Mouse (Mus musculus) WW6 (cell line): ENCODE results near the gene Gadd45b.

Experiments
- DNase-seq: peaks from one replicate; pipeline ENCODE4 v3.0.0-alpha.2; 2013; ENCODE audit warnings: low read depth, low spot score

Gadd45b gene

DNA sequence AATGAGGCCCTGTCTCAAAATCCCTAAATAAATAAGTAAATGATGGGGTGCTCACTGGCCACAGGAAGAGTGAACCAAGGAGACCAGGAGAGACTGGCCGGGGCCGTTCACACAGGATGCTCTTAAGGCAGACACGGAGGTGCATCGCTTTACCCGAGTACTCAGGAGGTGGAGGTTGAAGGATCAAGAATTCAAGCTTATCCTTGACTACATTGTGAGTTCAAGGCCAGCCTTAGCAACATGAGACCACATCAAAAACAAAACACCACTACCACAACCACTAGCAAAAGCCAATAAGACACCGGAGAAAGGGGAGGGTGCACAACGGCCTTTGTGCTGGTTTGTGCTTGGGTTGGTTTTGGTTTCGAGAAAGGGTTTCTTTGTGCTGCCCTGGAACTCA is 26.5 kb downstream of the Gadd45b start:
- DNase-seq = no peak

DNA sequence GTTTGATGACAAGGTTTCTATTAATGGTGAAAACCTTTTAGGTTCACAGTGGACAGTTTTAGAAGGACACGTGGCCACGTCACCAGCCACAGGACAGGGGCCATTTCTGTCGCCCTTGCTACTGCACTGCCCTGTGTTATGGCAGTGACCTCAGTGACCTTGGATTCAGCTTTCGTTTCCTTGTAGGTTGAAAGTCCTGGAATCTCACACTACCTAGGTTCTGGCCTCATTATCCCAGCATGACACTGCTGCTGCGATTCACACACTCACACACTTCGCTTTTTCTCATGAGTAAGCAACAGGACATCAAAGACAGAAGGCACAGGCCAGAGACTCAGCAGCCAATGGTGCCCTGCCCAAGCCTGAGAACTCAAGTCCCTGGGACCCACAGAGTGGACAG is 27.0 kb downstream of the Gadd45b start:
- DNase-seq = no peak

DNA sequence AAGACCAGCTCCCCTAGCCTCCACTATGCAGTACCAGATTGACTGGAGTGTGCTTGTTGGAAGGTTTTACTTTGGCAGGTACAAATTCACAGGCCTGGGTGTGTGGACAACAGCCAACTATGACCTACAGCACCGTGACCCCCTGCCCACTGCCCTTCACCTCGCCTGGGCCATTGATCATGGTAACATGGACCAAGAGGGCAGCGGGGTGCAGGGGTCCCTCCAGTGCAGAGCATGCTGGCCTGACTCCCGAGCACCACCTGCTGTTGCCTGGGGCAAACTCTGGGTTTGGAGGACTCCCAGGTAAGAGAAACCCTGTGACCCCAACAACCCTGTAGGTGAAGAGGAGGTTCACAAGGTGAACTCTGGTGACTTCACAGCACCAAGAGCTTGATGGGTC is 27.9 kb downstream of the Gadd45b start:
- no peak for DNase-seq

DNA sequence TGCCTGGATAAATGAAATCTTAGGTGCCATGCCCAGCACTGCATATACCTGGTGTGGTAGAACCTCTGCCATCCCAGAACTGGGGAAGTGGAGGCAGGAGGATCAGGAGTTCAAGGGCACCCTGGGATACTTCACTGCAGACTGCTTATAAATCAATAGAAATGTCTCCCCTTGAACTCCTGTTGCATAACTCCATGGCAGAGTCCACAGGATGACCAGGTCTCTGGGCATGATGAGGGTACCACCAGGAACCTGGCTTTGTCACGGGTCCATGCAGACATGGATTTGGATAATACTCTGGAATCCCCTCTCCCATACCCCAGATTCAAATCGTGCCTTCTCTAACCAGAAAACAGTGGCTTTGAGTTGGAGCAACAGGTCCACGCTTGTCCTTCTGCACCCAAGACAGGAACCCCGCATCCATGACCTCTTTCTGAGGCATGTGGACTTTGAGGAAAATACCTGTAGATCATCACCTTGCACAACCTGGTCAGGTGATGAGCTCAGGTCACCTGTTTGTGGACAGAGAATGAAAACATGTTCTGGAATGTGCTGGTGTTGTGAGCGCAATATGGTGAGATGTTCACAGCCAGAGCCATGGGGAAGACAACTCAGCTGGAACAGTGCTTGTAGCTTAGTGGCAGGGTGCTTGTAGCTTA is 29.2 kb downstream of the Gadd45b start:
- no peak for DNase-seq

DNA sequence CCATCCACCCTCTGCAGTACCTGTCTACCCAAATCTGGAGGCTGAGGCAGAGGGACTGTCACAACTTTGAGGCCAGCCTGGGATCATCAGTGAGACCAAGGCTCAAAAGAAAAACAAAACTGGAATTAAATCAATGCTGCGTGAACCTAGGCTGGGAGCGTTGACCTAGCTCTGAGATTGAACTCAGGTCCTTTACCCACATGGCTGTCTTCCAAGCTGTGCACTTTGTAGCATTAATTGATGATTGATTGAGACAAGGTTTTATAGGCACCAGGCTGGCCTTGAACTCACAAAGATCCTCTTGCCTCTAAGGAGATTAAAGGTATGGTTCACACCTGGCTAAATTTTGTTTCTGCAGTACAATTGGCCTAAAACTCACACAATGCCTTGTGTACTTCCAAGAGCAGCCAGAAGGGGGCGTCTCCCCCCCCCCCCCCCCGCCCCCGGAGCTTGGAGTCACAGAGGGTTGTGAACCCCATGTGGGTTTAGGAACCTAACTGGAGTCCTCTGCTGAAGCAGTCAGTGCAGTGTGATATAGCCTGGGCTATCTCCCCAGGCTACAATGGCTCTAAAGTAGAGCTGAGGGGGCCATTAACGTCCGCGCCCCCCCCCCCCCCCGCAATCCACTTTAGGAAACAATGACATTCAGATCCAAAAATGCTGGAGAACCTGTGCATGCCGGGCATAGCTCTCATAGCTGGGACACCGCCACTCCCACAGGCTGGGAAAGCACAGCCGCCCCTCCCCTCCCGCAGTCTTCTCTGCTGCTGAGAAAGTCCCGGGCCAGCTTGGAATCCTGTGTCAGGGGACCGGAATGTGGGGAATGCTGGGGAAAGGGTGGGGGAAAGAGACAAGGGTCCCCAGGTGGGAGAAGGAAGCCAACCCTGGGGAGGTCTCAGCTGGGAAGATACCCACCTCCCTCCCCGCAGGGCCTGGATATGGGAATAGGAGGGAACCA is 31.0 kb downstream of the Gadd45b start:
- DNase-seq = peak; percentile 72

GRCm38 (mm10) chr10:80962051-80962472 is 32.2 kb downstream of the Gadd45b start:
- DNase-seq = no peak

GRCm38 (mm10) chr10:80962585-80962984 is 32.7 kb downstream of the Gadd45b start:
- DNase-seq = no peak

DNA sequence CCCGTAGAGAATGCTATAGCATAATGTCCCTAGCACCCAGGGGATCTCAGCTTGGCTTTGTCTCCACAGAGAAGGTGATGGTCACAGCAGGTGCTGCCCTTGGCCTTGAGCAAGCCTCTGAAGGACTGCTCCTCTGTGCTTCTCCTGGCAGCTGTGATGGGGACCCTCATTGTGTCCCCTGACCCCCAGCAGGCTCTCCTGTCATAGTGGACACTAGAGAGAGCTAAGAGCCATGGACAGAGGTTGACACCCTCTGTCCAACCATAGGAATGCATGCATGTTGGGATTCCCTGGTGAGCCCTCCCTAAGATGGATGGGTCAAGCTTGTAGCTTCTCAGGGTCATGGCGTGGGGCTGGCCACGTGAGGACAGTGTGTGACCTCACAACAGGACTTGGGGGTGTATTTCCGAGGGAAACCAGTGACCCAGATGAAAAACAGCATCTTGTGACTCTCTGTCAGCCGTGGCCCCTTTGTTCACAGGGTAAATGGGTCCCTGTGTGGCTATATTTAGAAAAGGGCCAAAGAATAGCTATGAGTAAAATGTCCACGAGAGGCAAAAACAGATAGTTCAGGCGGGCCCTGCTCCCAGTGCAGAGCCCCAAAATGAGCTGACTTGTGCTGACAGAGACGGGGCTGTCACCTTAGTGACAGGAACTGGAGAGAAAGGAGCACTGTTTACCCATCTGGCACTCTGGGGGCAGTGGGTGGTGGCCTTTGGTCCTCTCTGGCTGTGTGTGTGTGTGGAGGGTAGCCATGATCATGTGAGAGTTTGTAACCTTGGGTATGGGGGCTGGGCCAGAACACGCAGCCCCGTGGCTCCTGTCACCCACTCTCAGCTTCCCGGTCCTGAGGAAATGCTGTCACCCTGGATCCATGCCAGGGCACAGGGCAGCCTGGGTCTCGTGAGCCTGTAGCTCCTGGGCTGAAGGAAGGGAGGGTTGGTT is 33.4 kb downstream of the Gadd45b start:
- no peak for DNase-seq

GRCm38 (mm10) chr10:80966296-80966695 is 36.4 kb downstream of the Gadd45b start:
- no peak for DNase-seq

DNA sequence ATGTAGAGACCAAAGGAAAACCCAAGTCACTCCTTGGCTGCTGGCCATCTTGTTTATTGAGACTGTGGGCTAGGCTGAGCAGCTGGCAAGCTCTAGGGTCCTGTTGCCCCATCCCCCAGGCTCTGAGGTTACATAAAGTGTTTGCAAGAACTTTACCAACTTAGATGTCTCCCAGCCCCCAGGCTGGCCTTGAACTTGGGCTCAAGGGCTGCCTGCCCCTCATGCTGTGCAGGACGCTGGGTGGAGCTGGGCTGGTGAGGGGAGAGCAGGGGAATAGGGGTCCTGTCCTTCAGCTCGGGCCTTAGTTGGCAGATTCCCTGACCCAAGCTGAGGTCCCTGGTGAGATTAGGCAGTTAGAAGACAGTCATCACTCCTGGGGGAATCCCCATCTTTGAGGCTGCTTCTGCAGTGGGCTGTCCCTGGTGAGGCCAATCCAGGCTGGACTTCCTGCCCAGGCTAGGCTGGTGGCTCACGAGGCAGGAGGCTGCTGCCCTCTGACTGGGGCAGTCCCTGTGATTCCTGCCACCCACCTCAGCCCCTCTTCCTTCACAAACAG is 37.3 kb downstream of the Gadd45b start:
- DNase-seq = no peak

DNA sequence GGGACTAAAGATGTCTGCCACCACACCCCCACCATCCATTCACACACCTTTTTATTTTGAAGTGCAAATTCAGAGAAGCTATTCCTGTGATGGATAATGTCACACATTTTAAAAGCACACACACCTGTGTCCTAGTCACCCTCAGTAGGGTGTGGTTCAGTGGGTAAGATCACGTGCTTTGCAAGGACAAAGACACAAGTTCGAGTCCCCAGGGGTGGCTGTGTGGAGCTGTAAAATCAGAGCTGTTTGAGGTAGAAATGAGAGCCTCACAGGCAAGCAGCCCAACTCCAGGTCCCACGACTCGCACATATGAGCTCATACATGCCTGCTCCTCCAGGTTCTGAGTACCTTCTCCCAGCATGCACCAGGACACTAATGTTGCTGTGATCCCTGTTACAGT is 38.2 kb downstream of the Gadd45b start:
- no peak for DNase-seq

GRCm38 (mm10) chr10:80969298-80969697 is 39.4 kb downstream of the Gadd45b start:
- DNase-seq = no peak

GRCm38 (mm10) chr10:80970159-80970558 is 40.3 kb downstream of the Gadd45b start:
- no peak for DNase-seq

DNA sequence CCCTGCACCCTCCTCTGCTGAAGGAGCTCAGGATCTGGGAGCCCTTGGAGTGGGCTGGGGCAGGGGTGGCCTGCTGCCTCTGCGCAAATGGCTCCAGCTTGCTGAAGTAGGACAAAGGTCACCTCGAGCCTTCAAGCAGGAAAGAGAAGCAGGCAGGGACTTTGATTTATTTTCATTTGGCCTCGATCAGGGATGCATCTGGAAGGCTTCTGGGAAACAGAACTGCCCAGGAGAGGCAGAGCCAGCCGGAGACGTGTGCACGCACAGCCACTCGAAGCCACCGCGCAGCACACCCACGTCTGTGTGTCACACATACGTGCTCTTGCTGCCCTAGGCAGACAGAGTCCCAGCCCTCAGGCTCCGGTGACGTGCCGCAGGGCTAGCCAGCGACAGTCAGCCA is 41.7 kb downstream of the Gadd45b start:
- no peak for DNase-seq

DNA sequence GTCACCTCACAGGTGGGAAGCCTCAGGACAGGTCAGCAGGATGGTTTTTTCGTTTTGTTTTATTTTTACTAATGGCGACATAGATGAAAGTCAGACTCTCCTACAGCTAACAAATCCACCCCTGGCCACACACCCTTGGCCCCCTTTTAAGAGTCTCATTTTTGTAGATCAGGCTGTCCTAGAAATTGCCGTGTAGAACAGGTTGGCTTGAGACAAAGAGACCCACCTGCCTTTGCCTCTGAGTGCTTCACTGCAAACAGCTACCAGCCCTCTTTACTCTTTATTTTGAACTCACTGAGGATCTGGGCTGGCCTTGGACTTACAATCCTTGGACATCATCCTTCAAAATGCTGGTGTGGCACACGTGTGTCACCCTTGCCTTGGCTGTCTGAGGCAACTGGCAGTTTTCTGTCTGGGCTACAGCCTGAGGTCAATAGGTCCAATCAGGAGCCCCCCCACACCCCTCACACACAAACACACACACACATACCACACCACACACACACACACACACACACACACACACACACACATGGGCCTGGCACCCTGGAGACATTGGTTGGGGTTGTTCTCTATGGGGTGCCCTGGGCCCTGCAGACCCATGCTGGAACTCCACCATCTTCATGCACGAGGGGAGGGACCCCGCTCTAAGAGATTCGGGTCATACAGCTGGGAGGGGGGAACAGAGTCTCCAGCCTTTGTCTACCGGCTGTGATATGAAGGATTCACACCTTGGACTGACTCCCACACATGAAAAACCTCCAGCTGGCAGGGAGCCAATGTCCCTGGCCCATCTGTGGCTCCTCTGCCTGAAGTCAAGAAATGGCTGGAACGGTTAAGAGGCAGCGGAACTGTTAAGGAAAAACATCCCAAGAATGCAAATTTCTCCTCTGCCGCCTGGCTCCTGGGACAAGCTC is 42.5 kb downstream of the Gadd45b start:
- DNase-seq = no peak

DNA sequence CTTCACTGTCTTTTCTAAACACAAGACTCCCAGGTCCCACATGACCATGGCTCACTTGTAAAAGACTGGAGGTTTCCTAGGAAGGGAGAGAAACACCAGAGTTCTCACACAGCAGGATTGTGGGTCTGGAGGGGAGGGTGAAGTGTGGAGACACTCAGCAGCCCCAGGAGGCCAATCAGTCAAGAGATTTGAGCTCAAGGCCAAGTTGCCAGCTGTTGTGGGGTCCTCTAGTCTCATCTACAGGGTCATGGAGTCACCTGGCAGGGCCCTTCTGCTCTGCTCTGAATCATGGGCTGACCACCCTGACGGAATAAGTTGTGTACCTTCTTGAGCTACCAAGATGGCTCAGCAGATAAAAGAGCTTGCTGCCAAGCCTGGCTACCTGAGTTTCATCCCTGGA is 43.8 kb downstream of the Gadd45b start:
- DNase-seq = no peak

DNA sequence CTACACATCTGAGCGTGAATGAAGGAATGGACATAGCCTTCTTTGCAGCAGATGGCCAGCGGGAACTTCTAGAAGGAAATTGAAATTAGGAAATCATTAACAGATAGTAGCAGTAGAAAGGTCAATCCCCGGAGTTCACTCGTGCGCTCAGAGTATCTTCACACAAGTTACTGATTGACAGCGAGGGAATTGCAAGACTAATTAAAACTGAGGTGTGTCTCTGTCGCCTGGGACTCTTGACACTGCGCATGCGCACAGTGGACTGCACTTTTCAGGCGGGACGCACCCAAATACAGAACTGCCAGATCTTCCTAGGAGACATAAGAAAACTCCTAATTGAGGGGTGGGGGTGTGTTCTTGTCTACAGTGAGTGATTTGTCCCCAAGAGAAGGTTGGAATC is 45.6 kb downstream of the Gadd45b start:
- no peak for DNase-seq

GRCm38 (mm10) chr10:80981564-80982112 is 51.8 kb downstream of the Gadd45b start:
- DNase-seq = no peak
